Mouse (Mus musculus) bone marrow macrophage, adult 2 months (primary cell): Measurements from ENCODE around the gene Hfe2.

ENCODE experiments used
- CTCF ChIP-seq: IDR thresholded peaks from 2 replicates; pipeline ENCODE4 v1.5.1; 2012; ENCODE audit warnings: low read depth, mild to moderate bottlenecking, low read length, moderate library complexity
- POLR2A ChIP-seq: IDR thresholded peaks from 2 replicates; pipeline ENCODE4 v1.6.1; 2012; ENCODE audit warnings: mild to moderate bottlenecking, low read depth, low read length, borderline replicate concordance

DNA sequence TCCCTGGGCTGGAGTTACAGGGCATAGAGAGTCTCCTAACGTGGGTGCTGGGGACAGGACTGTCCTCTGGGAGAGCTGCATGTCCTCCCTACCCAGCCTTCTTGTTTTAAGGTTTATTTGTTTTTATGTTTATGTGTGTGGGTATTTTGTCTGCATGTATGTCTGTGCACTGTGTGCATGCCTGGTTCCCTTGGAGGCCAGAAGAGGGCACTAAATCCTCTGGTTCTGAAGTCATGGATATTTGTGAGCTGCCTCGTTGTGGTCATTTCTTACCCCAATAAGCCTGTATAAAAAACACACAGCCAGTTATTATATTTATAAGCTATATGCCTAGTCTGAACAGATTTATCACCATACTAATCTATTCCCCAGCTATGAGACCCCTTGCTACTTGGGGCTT, 9.3 kb downstream of the Hfe2 start:
- TF ChIP-seq CTCF (no peak), POLR2A (no peak)
